Mouse (Mus musculus): Measurements from ENCODE around the gene Thsd7a. TPM values are rescaled to one million over a fixed set of nuclear protein-coding genes. Genes with fewer than 3 reads are reported as not detected.

Thsd7a gene
- 5.0 and 5.2 TPM in 2 replicates for polyA plus RNA-seq (2015; fragmentation: Nextera tagmentation; extraction: Ambion mirVana)

DNA sequence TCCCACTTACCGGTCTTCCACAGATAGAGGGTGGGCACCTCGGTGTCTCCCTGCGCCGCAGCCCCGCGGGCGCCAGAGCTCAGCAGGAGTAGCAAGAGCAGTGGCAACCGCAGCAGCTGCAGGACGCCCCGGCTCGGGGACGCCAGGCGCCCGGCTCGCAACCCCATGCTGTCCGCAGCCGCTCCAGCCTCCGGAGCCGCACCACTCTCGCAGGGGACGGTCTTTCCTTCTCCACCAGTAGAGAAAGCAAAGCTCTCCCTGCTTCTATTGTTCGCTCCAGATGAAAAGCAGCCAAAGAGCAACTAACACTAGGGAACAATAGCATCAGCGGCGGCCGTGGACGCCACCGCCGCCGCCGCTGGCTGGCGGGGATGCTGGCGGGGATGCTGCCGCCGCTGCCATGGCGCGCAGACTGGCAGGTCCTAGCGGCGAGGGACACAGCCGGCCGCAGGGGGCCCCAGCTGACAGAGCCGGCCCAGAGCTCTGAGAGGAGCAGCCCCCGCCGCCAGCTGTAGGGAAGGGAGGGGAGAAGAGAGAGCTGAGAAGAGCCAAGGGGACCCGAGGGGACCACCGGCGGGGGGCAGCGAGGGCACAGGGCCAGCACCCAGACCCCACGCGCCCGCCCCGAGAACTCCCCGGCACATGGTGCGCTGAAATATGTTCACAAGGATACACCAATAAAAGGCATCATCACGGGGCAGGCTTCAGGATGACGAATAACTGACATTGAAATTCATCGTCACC, at the start of gene Thsd7a:
Gene Thsd7a (minus strand): TSS at position 624 of the 744 bp plus-strand sequence.
- H3K36me3 ChIP-seq: no peaks in the 10 kb centered on the region
- peak within 1 kb of the TSS; percentile 55 for H3K9ac ChIP-seq
- peak; percentile 72; the same call in 1 of the 2 replicates for ATAC-seq (ENCODE audit: insufficient number of reproducible peaks, low FRiP score, low TSS enrichment, low read depth)
- H3K4me1 ChIP-seq: 0 out of 2 replicates have a peak, but pooled peaks cover 2% of the 10 kb centered on the region
- no peaks in the 10 kb centered on the region for H3K9me3 ChIP-seq
- peak within 1 kb of the TSS; percentile 58 for H3K4me3 ChIP-seq
- under 1% methylated on average over 56 of the region's 56 CpGs for WGBS
- H3K4me2 ChIP-seq: peak within 1 kb of the TSS; percentile 95
- no peaks in the 10 kb centered on the region for H3K27me3 ChIP-seq
- H3K27ac ChIP-seq: peak within 1 kb of the TSS; percentile 71

DNA sequence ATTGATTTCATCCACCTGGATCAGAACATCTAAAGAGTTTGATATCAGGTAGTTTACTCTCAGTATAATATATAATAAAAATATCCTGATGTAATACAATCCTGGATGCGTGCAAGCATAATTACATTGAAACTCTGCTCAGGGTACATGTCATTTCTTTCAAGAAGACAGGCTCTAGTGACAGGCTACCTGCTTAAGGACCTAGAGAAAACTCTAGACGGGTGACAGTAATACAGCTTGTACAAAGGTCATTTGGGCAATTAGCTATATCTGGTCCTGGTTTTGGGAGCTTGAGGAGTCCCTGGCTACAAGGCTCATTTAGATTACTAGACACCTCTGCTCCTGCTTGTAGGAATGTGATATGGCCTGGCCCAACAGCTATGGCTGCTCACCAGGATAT, 37.9 kb upstream of the Thsd7a start:
- Histone ChIP-seq H3K36me3 (no peaks in the 10 kb centered on the region), H3K27me3 (no peaks in the 10 kb centered on the region), H3K27ac (no peak overlapping the region), H3K9me3 (no peaks in the 10 kb centered on the region), H3K4me1 (no peaks in the 10 kb centered on the region), H3K4me2 (no peak overlapping the region), H3K9ac (no peak overlapping the region), H3K4me3 (no peak overlapping the region)
- no peak for ATAC-seq (ENCODE audit: insufficient number of reproducible peaks, low FRiP score, low TSS enrichment, low read depth)
- 64% methylated on average over 2 of the region's 2 CpGs for WGBS

GRCm38 (mm10) chr6:12786378-12786982, 37.3 kb upstream of the Thsd7a start:
- H3K9ac ChIP-seq: no peak overlapping the region
- WGBS: 25% methylated on average over 2 of the region's 2 CpGs
- no peak overlapping the region for H3K4me2 ChIP-seq
- no peaks in the 10 kb centered on the region for H3K27me3 ChIP-seq
- no peak overlapping the region for H3K27ac ChIP-seq
- no peaks in the 10 kb centered on the region for H3K9me3 ChIP-seq
- H3K4me3 ChIP-seq: no peak overlapping the region
- H3K4me1 ChIP-seq: no peaks in the 10 kb centered on the region
- no peaks in the 10 kb centered on the region for H3K36me3 ChIP-seq
- no peak for ATAC-seq (ENCODE audit: insufficient number of reproducible peaks, low FRiP score, low TSS enrichment, low read depth)

- no peaks in the 10 kb centered on the region for H3K4me1 ChIP-seq
- H3K4me3 ChIP-seq: no peak overlapping the region
- H3K9ac ChIP-seq: no peak overlapping the region
- no peak overlapping the region for H3K4me2 ChIP-seq
- no peaks in the 10 kb centered on the region for H3K27me3 ChIP-seq
- no peaks in the 10 kb centered on the region for H3K36me3 ChIP-seq
- 73% methylated on average over 8 of the region's 8 CpGs for WGBS
- H3K27ac ChIP-seq: no peak overlapping the region
- ATAC-seq (ENCODE audit: insufficient number of reproducible peaks, low FRiP score, low TSS enrichment, low read depth): no peak
- H3K9me3 ChIP-seq: no peaks in the 10 kb centered on the region
Measured at GRCm38 (mm10) chr6:12784918-12785618, 35.9 kb upstream of the Thsd7a start.

DNA sequence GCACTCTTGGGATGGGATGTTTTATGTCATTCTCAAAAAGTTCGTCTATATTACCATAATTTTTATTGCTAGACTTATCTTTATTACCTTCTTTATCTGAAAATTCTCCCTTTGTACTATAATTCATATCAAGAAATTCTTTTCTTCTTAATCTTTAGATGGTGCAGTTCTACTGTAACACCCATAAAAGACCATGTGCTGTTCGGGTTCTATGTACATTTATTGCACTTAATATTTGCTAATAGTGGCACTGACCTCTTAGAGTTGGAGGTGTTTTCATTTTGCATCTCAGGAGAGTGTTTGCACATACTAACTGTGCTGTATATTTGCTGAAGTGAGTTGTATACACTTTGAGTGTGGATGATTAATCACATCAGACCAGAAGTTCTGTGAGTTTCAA, 23.6 kb upstream of the Thsd7a start:
- Histone ChIP-seq H3K4me2 (no peak overlapping the region), H3K9ac (no peak overlapping the region), H3K4me1 (no peaks in the 10 kb centered on the region), H3K9me3 (no peaks in the 10 kb centered on the region), H3K27ac (no peak overlapping the region), H3K4me3 (no peak overlapping the region), H3K27me3 (no peaks in the 10 kb centered on the region), H3K36me3 (no peaks in the 10 kb centered on the region)
- 59% methylated on average over 2 of the region's 2 CpGs for WGBS
- ATAC-seq (ENCODE audit: insufficient number of reproducible peaks, low FRiP score, low TSS enrichment, low read depth): no peak

DNA sequence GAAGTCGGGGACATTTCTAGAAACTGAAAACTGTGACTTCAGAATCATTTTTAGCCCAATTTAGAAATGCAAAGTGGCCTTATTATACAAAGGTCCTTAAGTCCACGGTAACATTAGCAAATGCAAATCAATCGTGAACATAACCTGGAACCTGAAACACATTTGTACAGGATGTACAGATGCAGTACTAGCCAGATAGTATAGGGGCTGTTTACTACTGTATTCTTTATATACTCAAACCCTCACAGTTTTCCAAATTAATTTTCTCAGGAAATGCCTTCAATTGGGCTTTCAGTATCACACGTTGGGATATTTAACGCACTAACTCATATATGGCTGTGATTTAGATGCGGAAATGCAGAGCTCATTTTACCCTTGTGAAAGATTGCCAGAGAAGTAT, 16.0 kb upstream of the Thsd7a start:
- Histone ChIP-seq H3K36me3 (no peaks in the 10 kb centered on the region), H3K4me1 (no peaks in the 10 kb centered on the region), H3K4me2 (no peak overlapping the region), H3K4me3 (no peak overlapping the region), H3K9ac (no peak overlapping the region), H3K9me3 (no peaks in the 10 kb centered on the region), H3K27me3 (no peaks in the 10 kb centered on the region), H3K27ac (no peak overlapping the region)
- ATAC-seq (ENCODE audit: insufficient number of reproducible peaks, low FRiP score, low TSS enrichment, low read depth): no peak
- WGBS: 73% methylated on average over 6 of the region's 6 CpGs

GRCm38 (mm10) chr6:12764606-12765005, 15.4 kb upstream of the Thsd7a start:
- ATAC-seq (ENCODE audit: insufficient number of reproducible peaks, low FRiP score, low TSS enrichment, low read depth): no peak
- 92% methylated on average over 1 of the region's 1 CpGs for WGBS
- no peak overlapping the region for H3K9ac ChIP-seq
- no peaks in the 10 kb centered on the region for H3K9me3 ChIP-seq
- no peaks in the 10 kb centered on the region for H3K4me1 ChIP-seq
- H3K27ac ChIP-seq: no peak overlapping the region
- H3K36me3 ChIP-seq: no peaks in the 10 kb centered on the region
- no peaks in the 10 kb centered on the region for H3K27me3 ChIP-seq
- no peak overlapping the region for H3K4me2 ChIP-seq
- no peak overlapping the region for H3K4me3 ChIP-seq

- WGBS: 93% methylated on average over 3 of the region's 3 CpGs
Measured at GRCm38 (mm10) chr6:12763816-12764215, 14.6 kb upstream of the Thsd7a start.

DNA sequence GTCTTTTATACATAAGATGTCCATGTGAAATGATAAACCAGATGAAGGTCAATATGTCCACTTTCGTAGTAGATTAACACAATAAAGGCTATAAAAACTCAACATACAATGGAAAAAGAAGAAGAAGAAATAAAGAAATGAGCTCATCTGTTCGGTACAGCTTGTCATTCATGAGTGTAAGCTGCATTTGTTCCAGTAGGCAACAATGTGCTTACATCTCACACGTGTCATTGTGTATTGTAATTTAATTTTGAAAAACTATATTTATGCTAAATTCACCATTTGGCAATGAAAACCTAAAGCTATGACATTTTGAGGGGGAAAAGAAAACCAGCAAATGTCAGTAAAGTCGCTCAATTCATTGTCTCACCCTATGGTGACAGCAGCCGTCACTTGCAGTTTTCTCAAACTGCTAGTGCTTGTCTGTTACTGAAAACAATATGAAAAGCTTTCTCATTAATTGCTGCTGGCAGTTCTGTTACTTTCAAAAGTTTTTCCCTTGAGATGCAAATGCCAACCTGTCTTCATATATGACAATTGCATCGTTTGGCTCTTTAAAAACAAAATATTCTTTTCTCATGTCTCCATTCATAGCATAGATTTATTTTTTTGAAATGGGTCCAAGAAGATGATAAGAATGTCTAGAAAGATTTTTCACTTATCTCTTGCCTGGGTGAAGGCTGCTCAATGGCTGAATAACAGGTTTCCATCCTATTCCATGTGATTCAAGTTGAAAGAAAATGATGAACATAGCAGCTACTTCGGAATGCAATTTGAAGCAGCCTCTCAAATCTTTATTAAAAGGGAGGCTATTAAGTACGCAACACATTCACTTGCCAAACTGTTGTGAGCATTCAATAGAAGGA, 10.4 kb upstream of the Thsd7a start:
- Histone ChIP-seq H3K4me2 (no peak overlapping the region), H3K27ac (no peak overlapping the region), H3K27me3 (no peaks in the 10 kb centered on the region), H3K9ac (no peak overlapping the region), H3K9me3 (no peaks in the 10 kb centered on the region), H3K36me3 (no peaks in the 10 kb centered on the region), H3K4me1 (no peaks in the 10 kb centered on the region), H3K4me3 (no peak overlapping the region)
- no peak for ATAC-seq (ENCODE audit: insufficient number of reproducible peaks, low FRiP score, low TSS enrichment, low read depth)
- WGBS: 86% methylated on average over 8 of the region's 8 CpGs

More at GRCm38 (mm10) chr6:12763816-12764215, 14.6 kb upstream of the Thsd7a start:
- Histone ChIP-seq H3K9me3 (no peaks in the 10 kb centered on the region), H3K4me2 (no peak overlapping the region), H3K27me3 (no peaks in the 10 kb centered on the region), H3K36me3 (no peaks in the 10 kb centered on the region), H3K27ac (no peak overlapping the region), H3K9ac (no peak overlapping the region), H3K4me1 (no peaks in the 10 kb centered on the region), H3K4me3 (no peak overlapping the region)
- no peak for ATAC-seq (ENCODE audit: insufficient number of reproducible peaks, low FRiP score, low TSS enrichment, low read depth)

DNA sequence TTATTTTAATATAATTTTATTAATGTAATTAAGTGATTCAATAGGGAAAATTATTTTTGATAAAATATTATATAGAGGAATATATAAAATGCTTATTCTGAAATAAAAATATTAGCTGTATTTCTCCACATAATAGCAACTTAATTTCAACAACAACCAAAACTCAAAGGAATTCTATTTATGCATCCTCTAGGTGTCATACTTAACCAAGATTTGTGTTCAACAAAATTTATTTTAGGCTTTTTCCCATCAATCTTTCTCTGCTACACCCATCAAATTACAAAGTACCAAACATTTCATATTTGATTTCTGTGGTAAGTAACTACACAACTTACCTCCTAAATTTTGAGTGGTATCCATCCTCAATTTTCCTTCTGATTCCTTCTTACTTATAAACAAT, 3.1 kb upstream of the Thsd7a start:
- Histone ChIP-seq H3K9me3 (no peaks in the 10 kb centered on the region), H3K27ac (no peak overlapping the region), H3K4me1 (0 out of 2 replicates have a peak, but pooled peaks cover 2% of the 10 kb centered on the region), H3K4me2 (no peak overlapping the region), H3K4me3 (no peak overlapping the region), H3K9ac (no peak overlapping the region), H3K27me3 (no peaks in the 10 kb centered on the region), H3K36me3 (no peaks in the 10 kb centered on the region)
- ATAC-seq (ENCODE audit: insufficient number of reproducible peaks, low FRiP score, low TSS enrichment, low read depth): no peak

DNA sequence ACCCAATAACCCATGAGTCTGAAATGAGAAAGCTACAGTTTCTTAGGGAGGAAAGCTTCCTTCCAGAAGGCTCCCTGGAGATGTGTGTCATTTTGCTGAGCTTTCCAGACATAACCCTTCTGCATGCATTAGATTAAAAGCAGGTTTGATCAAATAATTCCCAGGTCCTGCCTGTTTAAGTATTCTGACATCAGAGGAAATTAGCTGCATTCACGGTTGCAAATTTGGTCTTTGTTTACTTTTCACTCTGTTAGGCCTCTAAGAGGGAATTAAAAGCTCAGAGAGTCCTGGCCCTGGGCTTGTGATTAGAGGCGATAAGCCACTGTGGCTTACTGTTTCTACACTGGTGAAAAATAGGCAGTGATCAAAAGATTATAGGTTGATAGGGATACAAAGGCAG, 1.2 kb upstream of the Thsd7a start:
- no peaks in the 10 kb centered on the region for H3K36me3 ChIP-seq
- no peak overlapping the region for H3K27ac ChIP-seq
- WGBS: 43% methylated on average over 2 of the region's 2 CpGs
- ATAC-seq (ENCODE audit: insufficient number of reproducible peaks, low FRiP score, low TSS enrichment, low read depth): no peak
- H3K4me2 ChIP-seq: no peak overlapping the region
- no peaks in the 10 kb centered on the region for H3K9me3 ChIP-seq
- 0 out of 2 replicates have a peak, but pooled peaks cover 2% of the 10 kb centered on the region for H3K4me1 ChIP-seq
- no peaks in the 10 kb centered on the region for H3K27me3 ChIP-seq
- no peak overlapping the region for H3K9ac ChIP-seq
- no peak overlapping the region for H3K4me3 ChIP-seq
